Mouse (Mus musculus) limb, embryonic 12.5 days (tissue): ENCODE measurements around the gene Zfp94. TPM values are rescaled to one million over a fixed set of nuclear protein-coding genes. Genes with fewer than 3 reads are reported as not detected.
"Not testable (repeated sequence)": the region's sequence is repeated elsewhere in the genome, so short reads cannot be mapped to it uniquely, and the experiment has no call there.

ENCODE experiments used
- ATAC-seq: fragments of 200-750 bp; cut with Nextera tagmentation; 2 replicates; pipeline ENCODE4 v1.8.0; 2017; ENCODE audit warnings: low read depth, moderate TSS enrichment; ENCODE audit not compliant: insufficient number of reproducible peaks, insufficient read depth, low FRiP score, low TSS enrichment
- H3K27ac ChIP-seq: fragments of 300-500 bp; sonication (generic); 2 replicates; pipeline ENCODE4 v1.5.1; 2016; ENCODE audit warnings: mild to moderate bottlenecking, moderate library complexity
- H3K27me3 ChIP-seq: fragments of 300-500 bp; sonication (generic); 2 replicates; pipeline ENCODE4 v1.6.1; 2016; ENCODE audit warnings: mild to moderate bottlenecking, moderate library complexity
- H3K36me3 ChIP-seq: fragments of 300-500 bp; sonication (generic); 2 replicates; pipeline ENCODE4 v1.6.1; 2016; ENCODE audit warnings: mild to moderate bottlenecking, moderate library complexity
- H3K4me1 ChIP-seq: fragments of 300-500 bp; sonication (generic); replicated peaks from 2 replicates; pipeline ENCODE4 v1.6.1; 2016
- H3K4me2 ChIP-seq: fragments of 300-500 bp; sonication (generic); 2 replicates; pipeline ENCODE4 v1.6.1; 2016; ENCODE audit warnings: mild to moderate bottlenecking, moderate library complexity
- H3K4me3 ChIP-seq: fragments of 300-500 bp; sonication (generic); replicated peaks from 2 replicates; pipeline ENCODE4 v1.5.1; 2016; ENCODE audit warnings: mild to moderate bottlenecking
- H3K9ac ChIP-seq: fragments of 300-500 bp; sonication (generic); replicated peaks from 2 replicates; pipeline ENCODE4 v1.6.1; 2016; ENCODE audit warnings: mild to moderate bottlenecking, moderate library complexity
- H3K9me3 ChIP-seq: fragments of 300-500 bp; sonication (generic); 2 replicates; pipeline ENCODE4 v1.6.1; 2016; ENCODE audit warnings: mild to moderate bottlenecking, moderate library complexity
- WGBS: fragments of 180-500 bp; shearing (Covaris S2); methylation state at CpG from one replicate; pipeline ENCODE4 v1.1.7; 2016; 5-methylcytosine and 5-hydroxymethylcytosine counted together
- polyA plus RNA-seq: library from polyadenylated mRNA; unstranded; fragments of >200 nt; fragmentation: Nextera tagmentation; extraction: Ambion mirVana; gene quantifications from 2 replicates; pipeline ENCODE4 v1.2.1, GENCODE M21; 2016

The Zfp94 gene
- polyA plus RNA-seq, 1 experiment from 2014 or later: 15.6 TPM

DNA sequence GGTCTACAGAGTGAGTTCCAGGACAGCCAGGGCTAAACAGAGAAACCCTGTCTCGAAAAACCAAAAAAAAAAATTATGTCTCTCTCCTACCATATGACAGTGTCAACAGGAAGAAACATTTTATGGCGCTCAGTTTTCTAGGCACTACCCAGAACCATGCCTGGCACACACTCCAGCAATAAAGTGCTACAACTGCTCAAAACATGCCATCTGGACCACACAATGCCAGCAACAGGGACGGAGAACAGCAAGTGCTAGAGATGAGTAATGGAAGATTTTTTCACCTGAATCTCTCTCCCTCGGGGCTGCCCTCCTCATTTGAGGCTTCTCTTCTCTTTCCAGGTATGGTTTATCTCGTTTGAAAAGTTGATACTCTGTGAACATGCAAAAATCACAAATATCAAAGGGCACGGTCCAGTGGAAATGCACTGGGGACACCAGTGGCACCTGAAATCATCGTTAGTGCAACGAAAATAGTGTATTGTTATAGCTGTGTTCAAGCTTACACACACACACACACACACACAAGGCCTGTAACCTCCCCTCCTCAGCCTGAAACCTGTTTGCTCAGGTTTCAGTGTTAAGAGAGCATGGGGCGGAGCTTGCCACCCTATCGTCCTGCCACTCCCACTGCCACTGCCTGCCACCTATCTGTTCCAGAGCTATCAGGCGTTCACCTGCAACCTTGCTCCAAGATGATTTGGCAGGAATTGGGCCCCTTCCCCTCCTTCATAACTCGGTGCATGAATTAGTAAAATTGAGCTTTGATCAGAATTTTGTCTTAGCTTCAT lies 23.2 kb downstream of the Zfp94 start:
- H3K9me3 ChIP-seq: peaks cover 15% of the 10 kb centered on the region
- H3K36me3 ChIP-seq: peaks cover 93% of the 10 kb centered on the region
- no peak overlapping the region for H3K4me3 ChIP-seq
- H3K4me2 ChIP-seq: no peak overlapping the region
- WGBS: 86% methylated on average over 12 of the region's 12 CpGs
- peaks cover 7% of the 10 kb centered on the region for H3K4me1 ChIP-seq
- H3K9ac ChIP-seq: no peak overlapping the region
- H3K27ac ChIP-seq: no peak overlapping the region
- ATAC-seq: no peak
- H3K27me3 ChIP-seq: no peaks in the 10 kb centered on the region

DNA sequence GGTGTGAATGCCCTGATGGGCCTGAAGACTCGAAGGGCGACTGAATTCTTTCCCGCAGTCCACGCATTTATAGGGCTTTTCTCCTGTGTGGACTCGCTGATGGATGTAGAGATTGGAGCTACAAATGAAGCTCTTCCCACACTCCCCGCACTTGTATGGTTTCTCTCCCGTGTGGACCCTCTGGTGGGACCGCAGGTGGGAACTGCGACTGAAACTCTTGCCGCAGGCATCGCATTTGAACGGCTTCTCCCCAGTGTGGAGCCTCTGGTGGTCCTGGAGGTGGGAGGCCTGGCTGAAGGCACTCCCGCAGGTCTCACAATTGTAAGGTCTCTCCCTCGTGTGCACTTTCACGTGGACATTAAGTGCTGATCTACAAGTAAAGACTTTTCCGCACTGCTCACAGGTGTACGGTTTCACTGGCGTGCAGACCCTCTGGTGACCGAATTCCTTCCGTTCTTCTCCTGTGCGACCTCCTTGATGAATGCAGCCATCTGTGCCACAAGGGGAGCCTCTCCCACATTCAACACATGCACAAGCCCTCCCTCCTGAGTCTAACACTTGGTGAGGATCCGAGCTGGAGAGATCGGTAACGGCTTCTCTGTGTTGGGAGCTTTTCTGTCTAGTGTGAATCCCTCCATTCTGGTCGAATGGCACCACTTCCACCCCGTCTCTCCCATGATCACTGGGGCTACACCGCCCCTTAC lies 24.9 kb downstream of the Zfp94 start:
- peaks cover 96% of the 10 kb centered on the region for H3K36me3 ChIP-seq
- no peak overlapping the region for H3K9ac ChIP-seq
- H3K9me3 ChIP-seq: peaks cover 28% of the 10 kb centered on the region
- no peaks in the 10 kb centered on the region for H3K4me1 ChIP-seq
- H3K4me2 ChIP-seq: no peak overlapping the region
- no peak overlapping the region for H3K4me3 ChIP-seq
- 90% methylated on average over 27 of the region's 27 CpGs for WGBS
- H3K27me3 ChIP-seq: no peaks in the 10 kb centered on the region
- no peak for ATAC-seq
- H3K27ac ChIP-seq: no peak overlapping the region

DNA sequence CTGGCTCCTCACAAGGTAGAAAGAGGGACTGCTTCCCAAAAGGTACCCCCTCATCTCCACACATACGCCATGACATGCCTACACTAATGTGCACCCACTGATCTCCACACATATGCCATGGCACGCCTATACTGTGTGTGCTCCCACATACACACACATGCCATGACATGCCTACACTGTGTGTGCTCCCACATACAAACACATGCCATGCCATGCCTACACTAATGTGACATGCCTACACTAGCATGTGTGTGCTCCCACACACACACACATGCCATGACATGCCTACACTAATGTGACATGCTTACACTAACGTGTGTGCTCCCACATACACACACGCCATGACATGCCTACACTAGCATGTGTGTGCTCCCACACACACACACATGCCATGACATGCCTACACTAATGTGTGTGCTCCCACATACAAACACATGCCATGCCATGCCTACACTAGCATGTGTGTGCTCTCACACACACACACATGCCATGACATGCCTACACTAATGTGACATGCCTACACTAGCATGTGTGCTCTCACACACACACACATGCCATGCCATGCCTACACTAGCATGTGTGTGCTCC lies 26.3 kb downstream of the Zfp94 start:
- 98% methylated on average over 4 of the region's 4 CpGs for WGBS
- Histone ChIP-seq H3K4me2 (no peak overlapping the region), H3K27ac (no peak overlapping the region), H3K9ac (no peak overlapping the region), H3K4me1 (no peaks in the 10 kb centered on the region), H3K4me3 (no peak overlapping the region), H3K36me3 (peaks cover 83% of the 10 kb centered on the region), H3K27me3 (no peaks in the 10 kb centered on the region), H3K9me3 (peaks cover 28% of the 10 kb centered on the region)
- no peak for ATAC-seq

DNA sequence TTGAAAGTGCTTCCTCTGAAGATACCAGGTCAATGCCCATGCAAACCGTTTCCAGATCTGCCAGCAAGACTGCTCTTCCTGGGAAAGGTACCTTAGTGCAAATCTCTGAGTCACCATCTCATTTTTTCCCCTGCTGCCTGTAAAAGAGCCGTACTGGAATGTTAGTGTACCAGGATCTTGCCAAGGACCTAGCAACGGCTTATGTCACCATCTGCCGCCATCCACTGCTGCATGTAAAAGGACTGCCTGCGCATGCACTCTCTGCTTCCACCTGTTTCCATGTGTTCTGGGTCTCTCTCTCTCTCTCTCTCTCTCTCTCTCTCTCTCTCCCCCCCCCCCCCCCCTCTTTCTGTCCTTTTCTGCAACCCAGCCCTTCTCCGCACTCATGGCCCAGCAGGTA lies 28.0 kb downstream of the Zfp94 start:
- no peak overlapping the region for H3K27ac ChIP-seq
- no peak for ATAC-seq
- H3K9ac ChIP-seq: no peak overlapping the region
- H3K4me1 ChIP-seq: no peaks in the 10 kb centered on the region
- H3K36me3 ChIP-seq: peaks cover 66% of the 10 kb centered on the region
- 89% methylated on average over 6 of the region's 6 CpGs for WGBS
- H3K4me3 ChIP-seq: no peak overlapping the region
- H3K27me3 ChIP-seq: no peaks in the 10 kb centered on the region
- H3K9me3 ChIP-seq: peaks cover 28% of the 10 kb centered on the region
- H3K4me2 ChIP-seq: no peak overlapping the region

DNA sequence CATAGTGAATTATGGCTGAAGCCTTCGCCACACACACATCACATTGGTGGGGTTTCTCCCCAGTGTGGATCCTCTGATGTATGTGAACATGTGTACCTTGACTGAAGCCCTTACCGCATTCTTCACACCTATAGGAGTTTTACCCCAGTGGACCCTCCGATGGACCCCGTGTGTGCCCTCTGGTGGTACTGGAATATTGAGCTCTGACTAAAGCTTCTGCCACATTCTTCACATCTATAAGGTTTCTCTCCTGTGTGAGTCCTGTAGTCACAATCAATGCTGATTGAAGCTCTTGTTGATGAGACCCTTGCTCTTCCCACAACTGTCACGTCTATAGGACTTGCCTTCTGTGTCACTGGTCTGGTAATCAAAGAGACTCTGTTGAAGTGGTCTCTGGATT lies 28.8 kb downstream of the Zfp94 start:
- H3K4me3 ChIP-seq: no peak overlapping the region
- no peak overlapping the region for H3K9ac ChIP-seq
- H3K4me2 ChIP-seq: no peak overlapping the region
- WGBS: 83% methylated on average over 5 of the region's 5 CpGs
- H3K4me1 ChIP-seq: no peaks in the 10 kb centered on the region
- peaks cover 57% of the 10 kb centered on the region for H3K36me3 ChIP-seq
- no peak overlapping the region for H3K27ac ChIP-seq
- H3K9me3 ChIP-seq: peaks cover 28% of the 10 kb centered on the region
- H3K27me3 ChIP-seq: no peaks in the 10 kb centered on the region
- no peak for ATAC-seq

DNA sequence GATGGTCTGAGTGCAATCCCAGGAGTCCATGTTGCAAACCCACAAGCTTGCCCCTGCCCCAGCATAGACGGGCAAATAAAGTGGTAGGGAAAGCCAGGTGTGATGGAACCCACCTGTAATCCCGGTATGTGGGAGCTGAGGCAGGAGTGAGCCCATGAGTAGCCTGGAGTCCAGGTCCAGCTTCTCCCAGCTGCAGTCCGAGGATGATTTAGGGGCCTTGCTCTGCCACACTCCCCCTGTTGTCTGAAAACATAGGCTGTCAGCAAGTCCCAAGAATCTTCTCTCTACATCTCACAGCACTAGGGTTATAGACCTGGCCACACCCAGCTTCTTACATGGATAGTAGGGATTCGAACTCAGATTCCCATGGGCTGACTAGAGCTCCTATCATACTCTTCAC lies 29.6 kb downstream of the Zfp94 start:
- Histone ChIP-seq H3K4me2 (no peak overlapping the region), H3K4me1 (no peaks in the 10 kb centered on the region), H3K9ac (no peak overlapping the region), H3K36me3 (peaks cover 50% of the 10 kb centered on the region), H3K27me3 (no peaks in the 10 kb centered on the region), H3K4me3 (no peak overlapping the region), H3K9me3 (peaks cover 28% of the 10 kb centered on the region), H3K27ac (no peak overlapping the region)
- WGBS: 81% methylated on average over 4 of the region's 4 CpGs
- ATAC-seq: no peak

DNA sequence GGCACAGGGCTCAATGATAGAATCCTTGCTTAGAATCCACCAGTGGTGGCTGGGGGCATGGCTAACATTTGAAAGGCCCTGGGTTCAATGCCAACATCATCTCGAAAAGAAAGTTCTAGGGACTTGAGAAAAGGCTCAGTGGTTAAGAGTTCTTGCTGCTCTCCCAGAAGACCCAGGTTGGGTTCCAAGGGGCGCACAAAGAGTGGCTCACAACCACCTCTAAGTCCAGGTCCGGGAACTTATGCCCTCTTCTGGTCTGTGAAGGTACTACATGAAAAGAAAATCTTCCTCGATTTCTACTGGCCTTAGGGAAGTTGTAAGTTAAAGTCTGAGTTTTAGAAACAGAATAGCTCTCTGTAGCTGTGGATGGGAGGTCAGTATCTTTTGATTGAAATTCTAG lies 30.4 kb downstream of the Zfp94 start:
- Histone ChIP-seq H3K27me3 (no peaks in the 10 kb centered on the region), H3K4me1 (no peaks in the 10 kb centered on the region), H3K27ac (no peak overlapping the region), H3K4me2 (no peak overlapping the region), H3K9me3 (peaks cover 21% of the 10 kb centered on the region; the same call in 1 of the 2 replicates), H3K9ac (no peak overlapping the region), H3K4me3 (no peak overlapping the region), H3K36me3 (peaks cover 42% of the 10 kb centered on the region)
- 52% methylated on average over 4 of the region's 4 CpGs for WGBS
- no peak for ATAC-seq

DNA sequence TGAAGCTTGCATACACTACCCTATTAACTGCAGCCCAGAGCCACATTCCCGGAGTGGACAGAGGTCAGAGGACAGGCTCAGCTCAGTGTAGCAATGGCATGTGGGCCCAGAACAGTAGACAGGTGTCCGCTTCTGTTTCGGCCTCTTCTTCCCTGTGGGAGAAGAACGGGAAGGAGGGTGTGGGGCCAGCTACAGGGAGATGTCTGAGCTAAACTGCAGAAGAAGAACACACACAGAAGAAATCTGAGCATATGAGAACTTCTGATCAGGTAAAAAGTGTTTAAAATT lies 35.7 kb downstream of the Zfp94 start:
- Histone ChIP-seq H3K27ac (no peak overlapping the region), H3K4me3 (no peak overlapping the region), H3K4me2 (no peak overlapping the region), H3K27me3 (no peaks in the 10 kb centered on the region), H3K4me1 (0 out of 2 replicates have a peak, but pooled peaks cover 4% of the 10 kb centered on the region), H3K36me3 (peaks cover 15% of the 10 kb centered on the region), H3K9me3 (no peaks in the 10 kb centered on the region), H3K9ac (no peak overlapping the region)
- WGBS: 50% methylated on average over 4 of the region's 4 CpGs
- no peak for ATAC-seq

DNA sequence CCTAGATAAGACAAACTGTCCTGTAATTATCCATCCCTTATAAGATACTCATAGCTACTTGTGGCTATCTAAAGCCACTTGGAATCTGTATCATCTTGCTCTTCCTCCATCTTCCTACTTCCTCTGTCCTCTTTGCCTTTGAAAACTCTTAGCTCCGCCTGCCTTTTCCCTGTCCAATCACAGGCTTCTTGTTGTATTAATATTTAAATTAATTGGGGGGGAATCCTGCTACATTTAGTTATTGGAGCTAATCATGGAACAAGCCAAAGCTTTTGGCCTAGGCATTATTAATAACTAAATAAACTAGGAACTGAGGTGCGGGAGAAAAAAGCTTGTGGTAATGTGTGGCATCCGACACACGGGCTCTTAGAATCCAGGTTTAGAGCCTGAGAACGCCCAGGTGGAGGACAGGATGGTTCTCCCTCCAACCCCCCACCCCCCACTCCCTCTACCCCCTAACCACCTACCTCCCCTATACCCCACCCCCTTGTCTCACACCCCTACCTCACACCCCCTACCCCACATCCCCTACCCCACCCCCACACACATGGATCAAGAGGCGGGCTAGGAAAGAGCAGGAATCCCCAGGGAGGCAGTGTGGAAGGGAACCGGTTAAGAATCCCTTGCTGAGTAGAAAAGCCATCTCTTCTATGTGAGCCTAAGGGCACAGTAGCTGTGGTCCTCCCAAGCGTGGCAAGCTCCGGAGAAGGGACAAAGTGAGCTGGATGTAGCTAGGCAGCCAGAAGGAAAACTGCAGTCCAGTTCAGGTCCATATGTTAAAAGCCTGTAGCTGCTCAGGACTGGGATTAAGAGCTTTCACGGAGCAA lies 36.2 kb downstream of the Zfp94 start:
- Histone ChIP-seq H3K27ac (no peak overlapping the region), H3K9me3 (no peaks in the 10 kb centered on the region), H3K4me3 (no peak overlapping the region), H3K4me2 (no peak overlapping the region), H3K36me3 (peaks cover 20% of the 10 kb centered on the region), H3K27me3 (no peaks in the 10 kb centered on the region), H3K9ac (no peak overlapping the region), H3K4me1 (0 out of 2 replicates have a peak, but pooled peaks cover 4% of the 10 kb centered on the region)
- WGBS: 53% methylated on average over 10 of the region's 10 CpGs
- no peak for ATAC-seq

DNA sequence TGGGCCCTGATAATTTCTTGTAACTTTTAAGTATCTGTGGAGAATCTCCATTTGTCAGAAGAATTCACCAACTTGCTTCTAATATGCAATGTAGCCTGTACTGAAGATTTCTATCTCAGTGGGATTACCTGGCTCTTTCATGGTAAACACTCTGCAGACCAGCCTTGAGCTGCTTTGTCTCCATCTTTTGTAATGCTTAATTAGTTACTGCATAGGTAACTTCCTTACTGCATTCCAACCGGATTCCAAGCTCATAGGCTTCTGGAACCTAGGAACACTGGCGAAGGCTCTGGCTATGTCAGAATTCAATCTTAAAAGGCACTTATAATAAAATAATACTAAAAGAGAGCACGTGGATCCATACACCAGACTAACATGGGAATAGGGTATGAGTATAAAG lies 37.7 kb downstream of the Zfp94 start:
- not testable (repeated sequence) for ATAC-seq, H3K27me3 ChIP-seq, H3K4me2 ChIP-seq

DNA sequence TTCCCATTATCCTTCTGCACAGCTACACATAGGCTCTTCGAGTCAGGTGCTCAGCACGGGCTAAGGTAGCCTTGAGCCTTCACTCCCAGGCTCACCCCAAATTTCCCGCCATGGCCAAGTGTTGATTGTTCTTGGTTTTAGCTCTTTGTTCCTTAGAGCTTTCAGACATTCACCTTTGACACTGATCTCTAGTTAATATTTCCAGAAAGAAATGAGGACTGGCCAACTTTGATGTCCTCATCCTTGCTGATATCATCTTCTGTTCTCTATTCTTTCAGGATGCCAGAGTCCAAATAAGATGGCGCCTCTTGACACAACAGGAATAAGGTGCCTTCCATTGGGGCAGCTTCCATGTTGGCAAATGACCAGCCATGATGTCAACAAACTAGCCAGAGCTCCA lies 42.0 kb downstream of the Zfp94 start:
- no peaks in the 10 kb centered on the region for H3K27me3 ChIP-seq
- WGBS: 95% methylated on average over 4 of the region's 4 CpGs
- no peak overlapping the region for H3K27ac ChIP-seq
- 0 out of 2 replicates have a peak, but pooled peaks cover 4% of the 10 kb centered on the region for H3K4me1 ChIP-seq
- peaks cover 38% of the 10 kb centered on the region for H3K36me3 ChIP-seq
- no peak for ATAC-seq
- H3K9ac ChIP-seq: no peak overlapping the region
- H3K4me2 ChIP-seq: no peak overlapping the region
- H3K4me3 ChIP-seq: no peak overlapping the region
- H3K9me3 ChIP-seq: no peaks in the 10 kb centered on the region

More for the DNA sequence above, 37.7 kb downstream of the Zfp94 start:
- peaks cover 34% of the 10 kb centered on the region for H3K36me3 ChIP-seq
- not testable (repeated sequence) for H3K9me3 ChIP-seq, H3K27ac ChIP-seq, H3K9ac ChIP-seq, H3K4me1 ChIP-seq, H3K4me3 ChIP-seq
- 86% methylated on average over 3 of the region's 3 CpGs for WGBS
